Mouse (Mus musculus) lung, embryonic 14.5 days (tissue): ENCODE measurements around the gene Cdc5l. TPM values are rescaled to one million over a fixed set of nuclear protein-coding genes. Genes with fewer than 3 reads are reported as not detected.

Experiments used
- ATAC-seq: fragments of 200-750 bp; cut with Nextera tagmentation; 2 replicates; pipeline ENCODE4 v1.8.0; 2017; ENCODE audit warnings: mild to moderate bottlenecking, moderate TSS enrichment, moderate library complexity; ENCODE audit not compliant: insufficient read depth
- DNase-seq: peaks from one replicate; pipeline ENCODE4 v3.0.0-alpha.2; 2015
- H3K27ac ChIP-seq: fragments of 300-500 bp; sonication (generic); 2 replicates; pipeline ENCODE4 v1.5.1; 2014; ENCODE audit warnings: low read depth, mild to moderate bottlenecking, moderate library complexity
- H3K27me3 ChIP-seq: fragments of 300-500 bp; sonication (generic); 2 replicates; pipeline ENCODE4 v1.6.1; 2014; ENCODE audit warnings: low read length, control low read depth; ENCODE audit not compliant: insufficient read depth
- H3K36me3 ChIP-seq: fragments of 300-500 bp; sonication (generic); 2 replicates; pipeline ENCODE4 v1.6.1; 2014; ENCODE audit warnings: control low read depth; ENCODE audit not compliant: insufficient read depth
- H3K4me1 ChIP-seq: fragments of 300-500 bp; sonication (generic); 2 replicates; pipeline ENCODE4 v1.6.1; 2014; ENCODE audit warnings: antibody characterized with exemption, control low read depth; ENCODE audit not compliant: insufficient read depth
- H3K4me2 ChIP-seq: fragments of 300-500 bp; sonication (generic); 2 replicates; pipeline ENCODE4 v1.6.1; 2014; ENCODE audit warnings: mild to moderate bottlenecking
- H3K4me3 ChIP-seq: fragments of 300-500 bp; sonication (generic); 2 replicates; pipeline ENCODE4 v1.5.1; 2014; ENCODE audit warnings: low read depth, low read length
- H3K9ac ChIP-seq: fragments of 300-500 bp; sonication (generic); 2 replicates; pipeline ENCODE4 v1.6.1; 2014
- H3K9me3 ChIP-seq: fragments of 300-500 bp; sonication (generic); 2 replicates; pipeline ENCODE4 v1.6.1; 2016; ENCODE audit warnings: low read depth, low read length, control low read depth
- CTCF ChIP-seq: IDR thresholded peaks from 2 replicates; pipeline ENCODE4 v1.5.1; 2016; ENCODE audit warnings: antibody characterized with exemption, low read depth
- WGBS: fragments of 180-500 bp; shearing (Covaris S2); extraction: QIAGEN DNeasy Blood & Tissue Kit; methylation state at CpG from one replicate; pipeline ENCODE4 v1.1.7; 2014; 5-methylcytosine and 5-hydroxymethylcytosine counted together
- polyA plus RNA-seq: library from polyadenylated mRNA; unstranded; fragments of >200 nt; fragmentation: Nextera tagmentation; extraction: Ambion mirVana; gene quantifications from 2 replicates; pipeline ENCODE4 v1.2.1, GENCODE M21; 2014

The Cdc5l gene
- polyA plus RNA-seq, 1 experiment from 2014 or later, result 63.8 TPM

GRCm38 (mm10) chr17:45470726-45471125 lies 37.2 kb upstream of the Cdc5l start:
- Histone ChIP-seq H3K27ac (no peak overlapping the region), H3K4me2 (no peak overlapping the region), H3K27me3 (peaks cover 8% of the 10 kb centered on the region; the same call in 1 of the 2 replicates), H3K9me3 (peaks cover 7% of the 10 kb centered on the region; the same call in 1 of the 2 replicates), H3K4me1 (no peaks in the 10 kb centered on the region), H3K36me3 (no peaks in the 10 kb centered on the region), H3K9ac (no peak overlapping the region), H3K4me3 (no peak overlapping the region)
- ATAC-seq, result no peak
- DNase-seq, result no peak
- 77% methylated on average over 7 of the region's 7 CpGs for WGBS
- no peak for TF ChIP-seq CTCF

GRCm38 (mm10) chr17:45468302-45468701 lies 34.8 kb upstream of the Cdc5l start:
- Histone ChIP-seq H3K9me3 (peaks cover 7% of the 10 kb centered on the region; the same call in 1 of the 2 replicates), H3K36me3 (no peaks in the 10 kb centered on the region), H3K4me1 (no peaks in the 10 kb centered on the region), H3K27me3 (no peaks in the 10 kb centered on the region), H3K9ac (no peak overlapping the region), H3K4me3 (no peak overlapping the region), H3K27ac (no peak overlapping the region), H3K4me2 (no peak overlapping the region)
- 81% methylated on average over 5 of the region's 5 CpGs for WGBS
- TF ChIP-seq CTCF, result no peak; the same call in 1 of the 2 replicates
- no peak for ATAC-seq
- no peak for DNase-seq

GRCm38 (mm10) chr17:45466701-45467100 lies 33.2 kb upstream of the Cdc5l start:
- no peak overlapping the region for H3K4me3 ChIP-seq
- H3K4me2 ChIP-seq, result no peak overlapping the region
- H3K27ac ChIP-seq, result no peak overlapping the region
- H3K4me1 ChIP-seq, result no peaks in the 10 kb centered on the region
- peaks cover 7% of the 10 kb centered on the region; the same call in 1 of the 2 replicates for H3K9me3 ChIP-seq
- no peak overlapping the region for H3K9ac ChIP-seq
- TF ChIP-seq CTCF, result no peak
- no peaks in the 10 kb centered on the region for H3K27me3 ChIP-seq
- ATAC-seq (no peak), DNase-seq (no peak)
- 54% methylated on average over 2 of the region's 2 CpGs for WGBS
- H3K36me3 ChIP-seq, result no peaks in the 10 kb centered on the region

GRCm38 (mm10) chr17:45464255-45464654 lies 30.7 kb upstream of the Cdc5l start:
- TF ChIP-seq CTCF, result no peak
- no peaks in the 10 kb centered on the region for H3K4me1 ChIP-seq
- no peaks in the 10 kb centered on the region for H3K27me3 ChIP-seq
- H3K9me3 ChIP-seq, result peaks cover 7% of the 10 kb centered on the region; the same call in 1 of the 2 replicates
- no peak overlapping the region for H3K4me3 ChIP-seq
- H3K9ac ChIP-seq, result no peak overlapping the region
- WGBS, result 76% methylated on average over 9 of the region's 9 CpGs
- no peak overlapping the region for H3K4me2 ChIP-seq
- no peak overlapping the region for H3K27ac ChIP-seq
- ATAC-seq (no peak), DNase-seq (no peak)
- H3K36me3 ChIP-seq, result no peaks in the 10 kb centered on the region

GRCm38 (mm10) chr17:45462506-45462905 lies 29.0 kb upstream of the Cdc5l start:
- Histone ChIP-seq H3K27me3 (no peaks in the 10 kb centered on the region), H3K36me3 (no peaks in the 10 kb centered on the region), H3K9ac (no peak overlapping the region), H3K4me1 (no peaks in the 10 kb centered on the region), H3K4me2 (no peak overlapping the region), H3K27ac (no peak overlapping the region), H3K4me3 (no peak overlapping the region), H3K9me3 (peaks cover 3% of the 10 kb centered on the region; the same call in 1 of the 2 replicates)
- TF ChIP-seq CTCF, result no peak
- no peak for DNase-seq
- 89% methylated on average over 4 of the region's 4 CpGs for WGBS
- no peak for ATAC-seq

- Histone ChIP-seq H3K27ac (no peak overlapping the region), H3K27me3 (no peaks in the 10 kb centered on the region), H3K9ac (no peak overlapping the region), H3K36me3 (no peaks in the 10 kb centered on the region), H3K9me3 (no peaks in the 10 kb centered on the region), H3K4me1 (no peaks in the 10 kb centered on the region), H3K4me2 (no peak overlapping the region), H3K4me3 (no peak overlapping the region)
- DNase-seq, result no peak
- 73% methylated on average over 7 of the region's 8 CpGs for WGBS
- no peak for TF ChIP-seq CTCF
- no peak for ATAC-seq
Observed at GRCm38 (mm10) chr17:45459062-45459461, 25.5 kb upstream of the Cdc5l start.

- no peak overlapping the region for H3K9ac ChIP-seq
- H3K9me3 ChIP-seq, result no peaks in the 10 kb centered on the region
- H3K27ac ChIP-seq, result no peak overlapping the region
- no peaks in the 10 kb centered on the region for H3K27me3 ChIP-seq
- no peak overlapping the region for H3K4me2 ChIP-seq
- no peaks in the 10 kb centered on the region for H3K36me3 ChIP-seq
- H3K4me3 ChIP-seq, result no peak overlapping the region
- ATAC-seq (no peak), DNase-seq (no peak)
- H3K4me1 ChIP-seq, result no peaks in the 10 kb centered on the region
- TF ChIP-seq CTCF, result no peak
- 82% methylated on average over 4 of the region's 4 CpGs for whole genome bisulfite sequencing
Observed at GRCm38 (mm10) chr17:45458516-45458915, 25.0 kb upstream of the Cdc5l start.

GRCm38 (mm10) chr17:45457487-45457886 lies 23.9 kb upstream of the Cdc5l start:
- H3K9ac ChIP-seq, result no peak overlapping the region
- no peak overlapping the region for H3K27ac ChIP-seq
- 85% methylated on average over 5 of the region's 5 CpGs for WGBS
- no peaks in the 10 kb centered on the region for H3K4me1 ChIP-seq
- no peak overlapping the region for H3K4me3 ChIP-seq
- no peaks in the 10 kb centered on the region for H3K9me3 ChIP-seq
- no peak overlapping the region for H3K4me2 ChIP-seq
- ATAC-seq (no peak), DNase-seq (no peak)
- no peaks in the 10 kb centered on the region for H3K27me3 ChIP-seq
- no peaks in the 10 kb centered on the region for H3K36me3 ChIP-seq
- TF ChIP-seq CTCF, result no peak; the same call in 1 of the 2 replicates
